Mouse (Mus musculus) layer of hippocampus, adult 2 months (tissue): ENCODE data around the gene Vti1a. TPM values are rescaled to one million over a fixed set of nuclear protein-coding genes. Genes with fewer than 3 reads are reported as not detected.
A peak's percentile ranks its signal among the peaks of the same experiment; 100 is the strongest.

Source experiments
- DNase-seq, 2 experiments: peaks; one replicate each; pipeline ENCODE4 v3.0.0; 2022; ENCODE audit warnings: low spot score in 2 of 2
- H3K27ac ChIP-seq: fragments of 200-600 bp; 2 replicates; pipeline ENCODE4 v1.8.1; 2022
- H3K4me3 ChIP-seq: fragments of 200-600 bp; 2 replicates; pipeline ENCODE4 v1.8.1; 2022; ENCODE audit warnings: mild to moderate bottlenecking
- CTCF ChIP-seq: fragments of 200-600 bp; conservative IDR thresholded peaks from 2 replicates; pipeline ENCODE4 v1.8.1; 2022; ENCODE audit warnings: antibody characterized with exemption, mild to moderate bottlenecking, moderate library complexity
- total RNA-seq, 2 experiments: library from RNA; stranded (reverse); gene quantifications; 2 replicates each; pipeline ENCODE4 v1.2.3; 2021

The Vti1a gene
- total RNA-seq, 2 experiments from 2014 or later: 57.6 to 60.4 TPM

DNA sequence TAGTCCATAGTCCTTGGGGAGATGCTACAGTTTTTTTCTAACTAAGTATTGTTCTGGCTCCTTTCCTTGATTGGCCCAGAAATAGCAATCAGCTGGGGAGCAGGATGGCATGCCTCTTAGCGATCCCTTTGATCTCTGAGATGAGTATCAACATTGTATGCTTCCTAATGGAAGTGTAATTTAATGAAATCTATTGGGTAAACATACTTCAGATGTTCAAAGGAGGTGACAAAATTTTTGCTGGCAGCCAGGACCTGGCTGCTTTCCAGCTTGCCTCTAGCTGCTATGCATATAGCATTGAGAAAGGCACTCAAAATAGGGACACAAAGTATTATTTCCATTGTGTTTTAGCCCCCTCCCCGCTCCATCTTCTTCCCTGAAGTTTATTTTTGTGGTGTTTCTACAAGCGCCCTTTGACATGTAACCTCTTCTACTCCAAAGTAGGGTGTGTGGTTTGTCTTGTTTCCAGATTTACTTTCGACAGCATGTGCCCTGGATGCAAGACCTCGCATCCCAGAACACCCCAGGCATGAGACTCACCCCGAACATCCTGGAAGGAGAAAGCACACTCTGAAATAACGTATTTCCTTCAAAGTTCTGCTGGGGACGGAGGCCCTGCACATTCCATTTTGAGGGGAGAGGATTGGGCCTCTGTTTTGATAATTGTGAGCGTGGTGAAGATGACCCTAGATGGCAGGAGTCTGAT, 34.7 kb downstream of the Vti1a start:
- Histone ChIP-seq H3K27ac (no peak overlapping the region), H3K4me3 (no peak overlapping the region)
- no peak for TF ChIP-seq CTCF
- DNase-seq: no peak

DNA sequence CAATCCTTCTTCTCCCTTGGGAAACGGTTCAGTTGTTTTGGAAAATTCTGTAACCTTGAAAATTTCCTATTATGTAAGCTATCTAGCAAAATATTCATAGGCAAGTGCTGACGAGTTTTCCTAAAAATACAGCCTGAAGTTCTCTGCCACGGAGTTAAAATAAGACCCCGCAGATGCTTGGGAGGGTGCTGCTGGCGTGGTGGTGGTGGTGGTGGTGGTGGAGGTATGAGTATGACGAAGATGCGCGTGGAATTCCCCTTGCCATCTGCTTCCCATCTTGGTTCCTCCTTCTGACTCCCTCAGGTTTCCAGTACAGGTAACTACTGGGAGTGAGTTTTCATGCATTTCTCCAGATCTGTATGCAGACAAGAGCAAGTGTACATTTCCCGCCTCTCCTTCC, 46.5 kb downstream of the Vti1a start:
- H3K4me3 ChIP-seq: no peak overlapping the region
- no peak for TF ChIP-seq CTCF
- H3K27ac ChIP-seq: no peak overlapping the region
- DNase-seq: peak in 1 of 2 experiments; percentile 15

DNA sequence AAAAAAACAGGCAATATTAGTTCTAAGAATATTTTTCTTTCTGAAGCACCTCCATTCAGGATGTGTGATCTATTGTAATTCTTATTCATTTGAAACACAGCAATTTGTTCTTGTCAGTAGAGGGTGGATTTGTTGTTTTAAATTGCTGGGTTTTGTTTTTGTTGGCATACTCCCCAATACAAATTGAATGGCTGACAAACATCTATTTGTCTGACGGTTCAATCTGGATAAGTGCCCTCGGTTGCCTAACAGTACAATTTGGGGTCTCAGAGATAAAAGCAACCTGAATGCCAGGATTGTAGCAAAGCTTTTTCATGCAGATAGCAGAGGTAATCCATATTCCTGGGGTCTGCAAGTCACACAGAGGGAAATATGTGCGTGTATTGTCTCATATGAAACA, 53.6 kb downstream of the Vti1a start:
- no peak for TF ChIP-seq CTCF
- DNase-seq: no peak
- Histone ChIP-seq H3K4me3 (no peak overlapping the region), H3K27ac (no peak overlapping the region)

DNA sequence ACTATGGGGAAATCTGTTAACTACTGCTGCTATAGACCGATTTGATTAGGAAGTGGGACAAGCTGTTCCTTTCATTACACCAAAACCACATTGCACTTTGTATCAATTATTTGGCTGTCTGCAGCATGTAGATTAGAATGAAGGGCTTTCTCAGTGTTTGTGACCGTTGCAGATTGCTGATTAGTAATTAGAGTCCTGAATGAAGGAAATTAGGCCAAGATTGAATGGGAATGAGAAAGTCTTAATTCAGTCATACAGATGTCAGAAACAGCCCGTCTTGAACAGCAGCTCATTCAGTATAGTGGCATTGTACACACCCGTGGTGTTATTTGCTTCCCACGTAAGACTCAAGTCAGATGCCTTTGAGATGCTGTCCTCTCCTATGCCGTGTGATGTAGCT, 60.2 kb downstream of the Vti1a start:
- peak in 1 of 2 experiments; percentile 13 for DNase-seq
- no peak for TF ChIP-seq CTCF
- H3K27ac ChIP-seq: no peak overlapping the region
- H3K4me3 ChIP-seq: no peak overlapping the region

DNA sequence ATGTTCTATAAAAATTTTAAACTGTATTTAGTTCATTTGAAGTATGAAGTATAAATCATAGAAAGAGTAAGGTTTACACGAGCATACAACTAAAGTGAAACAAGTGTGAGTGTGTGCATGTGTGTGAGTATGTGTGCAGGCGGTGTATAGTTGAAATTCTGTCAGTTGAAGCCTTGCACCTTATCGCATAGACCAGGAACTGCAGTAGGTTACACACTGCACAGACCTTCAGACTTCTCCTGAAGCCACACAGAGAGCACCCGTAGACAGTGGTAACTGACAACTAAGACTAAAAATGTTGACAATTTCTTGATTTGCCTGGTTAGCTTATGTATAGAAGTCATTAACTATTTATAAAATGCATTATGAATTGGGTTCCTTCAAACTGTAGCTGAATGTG, 61.4 kb downstream of the Vti1a start:
- no peak for TF ChIP-seq CTCF
- H3K27ac ChIP-seq: no peak overlapping the region
- H3K4me3 ChIP-seq: no peak overlapping the region
- no peak for DNase-seq

DNA sequence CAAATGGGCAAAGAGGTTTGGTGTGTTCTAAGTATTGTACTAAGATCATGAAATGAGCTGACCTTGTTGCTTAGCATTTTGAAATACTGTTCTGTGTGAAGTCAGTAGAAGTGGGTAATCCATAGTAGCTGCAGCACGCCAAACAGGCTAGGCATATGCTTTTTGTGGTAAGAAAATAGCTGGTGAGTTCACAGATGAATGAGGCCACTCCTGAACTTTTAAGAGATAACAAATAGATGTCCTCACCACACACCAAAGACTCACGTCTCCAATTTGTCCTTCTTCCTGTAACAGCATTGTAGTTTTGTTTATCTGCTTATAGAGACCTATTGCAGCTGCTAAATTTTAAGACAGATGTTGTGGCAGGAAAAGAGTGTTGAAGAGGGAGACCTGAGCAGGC, 62.8 kb downstream of the Vti1a start:
- no peak overlapping the region for H3K27ac ChIP-seq
- TF ChIP-seq CTCF: no peak
- DNase-seq: no peak
- H3K4me3 ChIP-seq: no peak overlapping the region

DNA sequence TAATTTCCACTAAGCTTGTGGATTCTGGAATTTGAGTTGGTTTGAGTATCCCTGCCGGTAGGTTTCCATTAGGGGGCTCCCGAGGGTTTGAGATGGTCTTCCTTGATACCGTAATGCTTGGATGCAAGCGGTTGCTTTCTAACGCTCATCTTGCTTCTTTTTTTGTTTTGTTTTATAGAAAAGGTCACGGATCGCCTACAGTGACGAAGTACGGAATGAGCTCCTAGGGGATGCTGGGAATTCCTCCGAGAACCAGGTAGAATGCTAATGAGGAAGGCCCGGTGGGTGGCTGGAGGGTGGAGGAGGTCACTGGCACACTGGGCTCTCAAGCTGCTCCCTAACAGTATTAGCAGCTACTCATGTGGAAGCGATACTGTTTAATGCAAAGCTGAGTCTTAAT, 64.7 kb downstream of the Vti1a start:
- DNase-seq: no peak
- peak; percentile 55 for TF ChIP-seq CTCF
- no peak overlapping the region for H3K27ac ChIP-seq
- peak overlapping the region; percentile 16; the same call in 1 of the 2 replicates for H3K4me3 ChIP-seq

DNA sequence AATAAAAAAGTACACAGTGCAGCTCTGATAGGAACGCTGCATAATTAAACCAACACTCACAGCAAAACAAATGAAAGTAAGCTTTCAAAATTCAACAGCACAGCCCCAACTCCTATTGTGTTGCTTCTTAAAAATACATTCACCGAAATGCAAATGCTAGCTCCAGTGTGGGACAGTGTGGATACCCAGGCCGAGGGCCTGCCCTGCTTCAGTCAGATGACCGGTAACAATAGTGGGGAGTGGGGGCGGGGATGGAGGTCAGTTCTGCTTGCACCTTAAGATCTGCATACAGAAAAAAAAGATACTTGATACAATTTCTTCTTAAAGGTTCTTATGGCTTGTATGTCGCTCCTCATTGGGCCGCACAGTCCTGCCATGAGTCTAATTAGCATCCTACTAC, 65.2 kb downstream of the Vti1a start:
- H3K4me3 ChIP-seq: no peak overlapping the region
- DNase-seq: no peak
- no peak for TF ChIP-seq CTCF
- no peak overlapping the region for H3K27ac ChIP-seq

DNA sequence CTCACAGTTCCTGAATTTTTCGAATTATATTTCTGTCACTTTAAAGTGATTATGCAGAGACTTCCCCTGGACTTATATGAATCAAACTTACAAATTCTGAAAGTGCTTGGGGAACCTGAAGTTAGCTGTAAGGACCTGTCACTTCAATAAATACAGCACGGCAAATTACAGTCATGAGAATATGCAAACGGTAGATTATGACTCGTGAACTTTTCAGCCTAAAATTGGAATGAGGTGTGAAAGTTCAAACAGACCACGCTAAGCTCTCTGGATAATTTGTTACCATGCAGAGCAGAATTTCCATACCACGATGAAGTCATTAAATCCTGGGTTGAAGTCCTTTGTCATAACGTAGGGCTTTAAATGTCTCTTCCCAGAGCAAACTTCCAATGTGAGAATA, 66.7 kb downstream of the Vti1a start:
- no peak for DNase-seq
- Histone ChIP-seq H3K27ac (no peak overlapping the region), H3K4me3 (no peak overlapping the region)
- no peak for TF ChIP-seq CTCF

DNA sequence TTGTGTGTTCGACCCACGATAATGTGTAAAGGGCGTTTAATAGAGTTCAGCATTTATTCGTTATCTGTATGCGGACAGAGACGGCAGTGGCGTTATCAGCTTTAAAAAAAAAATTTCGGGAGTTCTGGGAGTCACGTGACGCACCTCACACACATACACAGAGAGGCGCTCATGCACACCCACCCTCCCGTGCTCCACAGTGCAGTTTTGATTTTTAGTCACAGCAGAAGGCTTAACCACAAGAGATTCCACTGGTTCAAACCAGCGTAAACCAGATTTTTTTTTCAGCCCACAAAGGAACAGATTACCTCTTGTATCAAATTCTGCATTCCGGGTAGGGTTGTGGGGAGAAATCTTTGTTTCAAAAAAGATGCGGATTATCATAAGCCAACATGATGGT, 68.5 kb downstream of the Vti1a start:
- no peak for TF ChIP-seq CTCF

DNA sequence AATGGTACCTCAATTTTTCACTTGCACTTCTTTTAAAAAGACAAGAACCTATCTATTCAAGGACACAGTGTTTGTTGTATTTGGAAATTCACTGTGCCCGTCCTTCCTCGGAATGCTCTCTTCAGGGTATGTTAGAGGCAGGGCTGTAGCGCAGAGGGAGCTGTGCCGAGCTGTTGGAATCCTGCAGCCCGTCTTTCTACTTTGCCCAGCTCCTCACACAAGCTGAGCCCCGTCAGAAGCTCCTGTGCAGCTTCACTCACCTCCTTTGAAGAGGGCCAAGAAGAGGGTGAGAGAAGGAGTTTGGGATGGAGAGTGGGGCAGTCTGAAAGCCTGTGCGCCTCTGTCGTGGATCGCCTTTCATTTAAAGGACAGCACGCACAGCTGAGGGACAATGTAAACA, 72.9 kb downstream of the Vti1a start:
- Histone ChIP-seq H3K4me3 (no peak overlapping the region), H3K27ac (no peak overlapping the region)
- no peak for DNase-seq
- no peak for TF ChIP-seq CTCF

More for the DNA sequence above, 68.5 kb downstream of the Vti1a start:
- no peak for DNase-seq
- Histone ChIP-seq H3K4me3 (no peak overlapping the region), H3K27ac (no peak overlapping the region)

DNA sequence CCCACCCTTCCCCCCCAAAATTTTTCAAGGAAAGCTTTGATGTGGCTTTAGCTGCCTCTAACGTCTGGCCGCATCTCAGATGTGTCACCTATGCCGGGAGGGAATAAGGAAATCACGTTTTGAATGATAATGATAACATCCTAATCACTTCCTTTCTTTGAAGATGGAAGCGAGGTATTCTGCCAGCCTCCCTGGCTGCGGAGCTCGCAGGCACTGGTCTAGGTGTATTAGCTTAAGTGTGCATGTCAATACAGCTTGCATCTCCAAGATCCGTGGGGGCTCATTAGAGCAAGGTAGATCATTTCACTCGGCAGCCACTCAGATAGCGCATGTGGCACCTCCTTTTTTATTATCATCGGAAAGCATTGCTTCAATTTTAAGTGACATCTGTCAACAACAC, 74.2 kb downstream of the Vti1a start:
- Histone ChIP-seq H3K27ac (no peak overlapping the region), H3K4me3 (no peak overlapping the region)
- TF ChIP-seq CTCF: no peak
- no peak for DNase-seq

DNA sequence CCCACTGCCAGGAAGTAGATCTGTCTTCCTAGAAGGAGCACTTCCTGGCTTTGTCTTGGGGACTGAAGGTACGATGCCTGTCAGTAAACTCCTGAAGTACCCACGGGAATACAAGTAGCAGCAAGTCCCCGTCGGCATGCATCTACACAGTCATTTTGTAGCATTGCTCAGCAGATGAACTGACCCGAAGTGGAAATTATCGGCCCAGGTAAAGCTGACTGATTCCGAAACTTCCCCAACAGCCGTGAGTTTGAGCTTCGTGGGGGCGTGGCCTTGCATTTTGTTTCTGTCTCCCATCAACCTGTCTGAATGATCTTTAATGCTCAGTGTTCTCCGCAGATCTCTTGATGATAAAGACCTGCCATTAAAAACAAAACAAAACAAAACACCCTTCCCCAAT, 85.5 kb downstream of the Vti1a start:
- no peak overlapping the region for H3K4me3 ChIP-seq
- no peak for DNase-seq
- TF ChIP-seq CTCF: no peak
- H3K27ac ChIP-seq: no peak overlapping the region

DNA sequence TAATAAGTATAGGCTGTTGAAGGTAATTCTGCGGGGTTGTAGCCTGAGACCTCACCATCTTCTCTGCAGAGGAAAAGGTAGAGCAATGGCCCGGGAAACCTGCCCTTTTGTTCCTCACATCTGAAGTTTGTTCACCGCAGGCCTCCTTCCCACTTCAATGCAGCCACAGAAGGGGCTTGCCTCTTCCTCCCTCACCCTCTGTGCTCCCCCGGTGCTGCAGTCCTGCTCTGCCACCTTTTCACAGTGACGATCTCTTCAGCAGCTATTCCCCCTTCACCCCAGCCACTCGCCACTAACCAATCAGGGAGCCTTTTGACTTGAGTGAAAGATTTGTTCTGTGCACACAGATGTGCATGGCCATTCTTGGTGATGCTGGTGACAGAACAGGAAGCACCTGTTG, 92.4 kb downstream of the Vti1a start:
- DNase-seq: no peak
- H3K4me3 ChIP-seq: no peak overlapping the region
- no peak for TF ChIP-seq CTCF
- no peak overlapping the region for H3K27ac ChIP-seq
